Mouse (Mus musculus): ENCODE data around the gene Mgat4b. TPM values are rescaled to one million over a fixed set of nuclear protein-coding genes. Genes with fewer than 3 reads are reported as not detected.

Mgat4b gene
- polyA plus RNA-seq, 1 experiment from 2014 or later: 15.2 TPM

GRCm38 (mm10) chr11:50208039-50208438, 2.7 kb upstream of the Mgat4b start:
- WGBS: 90% methylated on average over 5 of the region's 5 CpGs
- no peak overlapping the region for H3K27ac ChIP-seq (ENCODE audit: low read depth, low read length)
- H3K9me3 ChIP-seq (replicated peaks; ENCODE audit: control insufficient read depth, low read length): no peaks in the 10 kb centered on the region
- H3K36me3 ChIP-seq (ENCODE audit: control insufficient read depth, insufficient read depth, low read length): peaks cover 49% of the 10 kb centered on the region
- H3K4me2 ChIP-seq (ENCODE audit: low read length): no peak overlapping the region
- ATAC-seq (no peak), DNase-seq (ENCODE audit: low spot score) (no peak)
- H3K4me3 ChIP-seq (ENCODE audit: low read depth, low read length): no peak overlapping the region
- no peak overlapping the region for H3K9ac ChIP-seq (ENCODE audit: low read length)
- peaks cover 8% of the 10 kb centered on the region for H3K4me1 ChIP-seq (ENCODE audit: control insufficient read depth, insufficient read depth, low read length)
- H3K27me3 ChIP-seq (replicated peaks; ENCODE audit: control insufficient read depth, insufficient read depth, low read length): no peaks in the 10 kb centered on the region

DNA sequence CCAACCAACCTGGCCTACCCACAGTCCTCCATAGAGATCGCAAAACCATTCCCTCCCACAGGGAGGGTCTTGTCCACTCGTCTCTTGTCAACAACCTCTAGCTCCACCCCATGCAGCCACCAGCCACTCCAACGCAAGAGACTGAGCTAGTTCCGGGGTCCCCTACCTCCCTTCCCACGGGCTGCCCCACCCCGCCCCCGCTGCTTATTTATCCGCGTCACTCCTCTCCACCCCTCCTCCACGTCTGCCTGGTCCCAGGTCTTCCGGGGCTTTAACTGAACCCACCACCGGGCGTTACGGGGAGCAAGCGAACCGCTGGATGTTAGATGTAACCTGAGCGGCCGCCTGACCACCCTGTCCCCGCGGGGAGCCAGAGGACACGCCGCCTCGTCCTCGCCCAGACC, 587 bp upstream of the Mgat4b start:
- Histone ChIP-seq H3K36me3 (ENCODE audit: control insufficient read depth, insufficient read depth, low read length) (peaks cover 28% of the 10 kb centered on the region), H3K9me3 (replicated peaks; ENCODE audit: control insufficient read depth, low read length) (no peaks in the 10 kb centered on the region), H3K4me3 (ENCODE audit: low read depth, low read length) (peak overlapping the region; percentile 90), H3K27me3 (replicated peaks; ENCODE audit: control insufficient read depth, insufficient read depth, low read length) (no peaks in the 10 kb centered on the region), H3K4me1 (ENCODE audit: control insufficient read depth, insufficient read depth, low read length) (peaks cover 8% of the 10 kb centered on the region), H3K27ac (ENCODE audit: low read depth, low read length) (peak overlapping the region; percentile 96), H3K4me2 (ENCODE audit: low read length) (peak overlapping the region; percentile 66), H3K9ac (ENCODE audit: low read length) (peak overlapping the region; percentile 95)
- ATAC-seq (peak; percentile 96), DNase-seq (ENCODE audit: low spot score) (peak; percentile 95)
- under 1% methylated on average over 24 of the region's 24 CpGs for WGBS

DNA sequence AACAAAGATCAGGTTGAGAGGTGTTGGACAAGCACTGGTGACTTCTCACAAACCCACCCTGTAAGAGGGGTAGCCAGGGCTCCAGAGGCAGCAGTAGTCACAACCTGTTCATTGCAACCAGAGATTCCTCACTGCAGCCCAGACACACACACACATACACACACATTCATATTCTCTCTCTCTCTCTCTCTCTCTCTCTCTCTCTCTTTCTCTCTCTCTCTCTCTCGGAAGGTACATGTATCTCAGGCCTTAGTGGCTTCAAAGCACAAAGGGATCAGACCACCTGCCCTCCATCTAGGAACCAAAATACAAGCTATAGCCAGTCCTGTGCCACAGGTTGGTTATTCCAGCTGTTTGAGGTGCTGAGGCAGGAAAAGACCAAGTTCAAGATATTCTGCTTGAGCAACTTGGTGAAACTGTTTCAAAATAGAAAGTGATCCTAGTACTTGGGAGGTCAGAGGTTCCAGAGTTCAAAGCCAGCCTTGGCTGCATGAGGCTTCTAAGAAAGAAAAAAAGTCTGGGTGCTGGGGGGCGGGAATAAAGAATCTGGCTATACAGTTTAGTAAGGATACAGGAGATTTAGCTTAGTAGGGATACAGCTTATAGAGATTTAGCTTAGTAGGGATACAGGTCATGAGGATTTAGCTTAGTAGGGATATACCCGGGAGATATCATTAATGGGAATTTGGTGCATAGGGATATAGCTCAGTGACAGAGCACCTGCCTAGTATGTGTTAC, 801 bp downstream of the Mgat4b start:
- no peak for DNase-seq (ENCODE audit: low spot score)
- 0 out of 2 replicates have a peak overlapping the region, but pooled peaks have one; percentile 90 for H3K4me3 ChIP-seq (ENCODE audit: low read depth, low read length)
- H3K9ac ChIP-seq (ENCODE audit: low read length): no peak overlapping the region
- H3K4me2 ChIP-seq (ENCODE audit: low read length): peak overlapping the region; percentile 66
- no peaks in the 10 kb centered on the region for H3K9me3 ChIP-seq (replicated peaks; ENCODE audit: control insufficient read depth, low read length)
- no peak for ATAC-seq
- H3K36me3 ChIP-seq (ENCODE audit: control insufficient read depth, insufficient read depth, low read length): peaks cover 14% of the 10 kb centered on the region
- no peak overlapping the region for H3K27ac ChIP-seq (ENCODE audit: low read depth, low read length)
- H3K4me1 ChIP-seq (ENCODE audit: control insufficient read depth, insufficient read depth, low read length): peaks cover 8% of the 10 kb centered on the region
- H3K27me3 ChIP-seq (replicated peaks; ENCODE audit: control insufficient read depth, insufficient read depth, low read length): no peaks in the 10 kb centered on the region
- WGBS: 94% methylated on average over 3 of the region's 3 CpGs

- no peaks in the 10 kb centered on the region for H3K9me3 ChIP-seq (replicated peaks; ENCODE audit: control insufficient read depth, low read length)
- 83% methylated on average over 3 of the region's 3 CpGs for WGBS
- H3K4me2 ChIP-seq (ENCODE audit: low read length): no peak overlapping the region
- no peak overlapping the region for H3K9ac ChIP-seq (ENCODE audit: low read length)
- DNase-seq (ENCODE audit: low spot score): no peak
- ATAC-seq: no peak
- H3K27me3 ChIP-seq (replicated peaks; ENCODE audit: control insufficient read depth, insufficient read depth, low read length): no peaks in the 10 kb centered on the region
- 0 out of 2 replicates have a peak overlapping the region, but pooled peaks have one; percentile 14 for H3K27ac ChIP-seq (ENCODE audit: low read depth, low read length)
- peaks cover 8% of the 10 kb centered on the region for H3K4me1 ChIP-seq (ENCODE audit: control insufficient read depth, insufficient read depth, low read length)
- H3K36me3 ChIP-seq (ENCODE audit: control insufficient read depth, insufficient read depth, low read length): peaks cover 7% of the 10 kb centered on the region
- H3K4me3 ChIP-seq (ENCODE audit: low read depth, low read length): no peak overlapping the region
Measured at GRCm38 (mm10) chr11:50212060-50212739, 1.5 kb downstream of the Mgat4b start.

GRCm38 (mm10) chr11:50212848-50213758, 2.4 kb downstream of the Mgat4b start:
- Histone ChIP-seq H3K4me3 (ENCODE audit: low read depth, low read length) (no peak overlapping the region), H3K27ac (ENCODE audit: low read depth, low read length) (0 out of 2 replicates have a peak overlapping the region, but pooled peaks have one; percentile 14)

GRCm38 (mm10) chr11:50214631-50215030, 3.9 kb downstream of the Mgat4b start:
- DNase-seq (ENCODE audit: low spot score): no peak
- 94% methylated on average over 6 of the region's 6 CpGs for WGBS
- ATAC-seq: no peak
- H3K4me2 ChIP-seq (ENCODE audit: low read length): no peak overlapping the region
- no peaks in the 10 kb centered on the region for H3K36me3 ChIP-seq (ENCODE audit: control insufficient read depth, insufficient read depth, low read length)
- H3K4me3 ChIP-seq (ENCODE audit: low read depth, low read length): no peak overlapping the region
- H3K4me1 ChIP-seq (ENCODE audit: control insufficient read depth, insufficient read depth, low read length): no peaks in the 10 kb centered on the region
- no peak overlapping the region for H3K27ac ChIP-seq (ENCODE audit: low read depth, low read length)
- no peaks in the 10 kb centered on the region for H3K27me3 ChIP-seq (replicated peaks; ENCODE audit: control insufficient read depth, insufficient read depth, low read length)
- no peak overlapping the region for H3K9ac ChIP-seq (ENCODE audit: low read length)
- no peaks in the 10 kb centered on the region for H3K9me3 ChIP-seq (replicated peaks; ENCODE audit: control insufficient read depth, low read length)

More at GRCm38 (mm10) chr11:50212848-50213758, 2.4 kb downstream of the Mgat4b start:
- Histone ChIP-seq H3K9me3 (replicated peaks; ENCODE audit: control insufficient read depth, low read length) (no peaks in the 10 kb centered on the region), H3K9ac (ENCODE audit: low read length) (peak overlapping the region; percentile 21; the same call in 1 of the 2 replicates), H3K4me2 (ENCODE audit: low read length) (no peak overlapping the region), H3K36me3 (ENCODE audit: control insufficient read depth, insufficient read depth, low read length) (no peaks in the 10 kb centered on the region), H3K27me3 (replicated peaks; ENCODE audit: control insufficient read depth, insufficient read depth, low read length) (no peaks in the 10 kb centered on the region), H3K4me1 (ENCODE audit: control insufficient read depth, insufficient read depth, low read length) (peaks cover 8% of the 10 kb centered on the region)
- 71% methylated on average over 11 of the region's 11 CpGs for WGBS
- ATAC-seq (no peak), DNase-seq (ENCODE audit: low spot score) (no peak)

- 27% methylated on average over 9 of the region's 9 CpGs for WGBS
- DNase-seq (ENCODE audit: low spot score) (no peak), ATAC-seq (no peak)
- no peaks in the 10 kb centered on the region for H3K27me3 ChIP-seq (replicated peaks; ENCODE audit: control insufficient read depth, insufficient read depth, low read length)
- H3K4me1 ChIP-seq (ENCODE audit: control insufficient read depth, insufficient read depth, low read length): no peaks in the 10 kb centered on the region
- no peak overlapping the region for H3K9ac ChIP-seq (ENCODE audit: low read length)
- no peaks in the 10 kb centered on the region for H3K36me3 ChIP-seq (ENCODE audit: control insufficient read depth, insufficient read depth, low read length)
- H3K9me3 ChIP-seq (replicated peaks; ENCODE audit: control insufficient read depth, low read length): no peaks in the 10 kb centered on the region
- no peak overlapping the region for H3K4me3 ChIP-seq (ENCODE audit: low read depth, low read length)
- no peak overlapping the region for H3K27ac ChIP-seq (ENCODE audit: low read depth, low read length)
- no peak overlapping the region for H3K4me2 ChIP-seq (ENCODE audit: low read length)
Measured at GRCm38 (mm10) chr11:50215633-50216032, 4.9 kb downstream of the Mgat4b start.

- 71% methylated on average over 4 of the region's 4 CpGs for WGBS
- Histone ChIP-seq H3K4me1 (ENCODE audit: control insufficient read depth, insufficient read depth, low read length) (no peaks in the 10 kb centered on the region), H3K4me3 (ENCODE audit: low read depth, low read length) (no peak overlapping the region), H3K27ac (ENCODE audit: low read depth, low read length) (no peak overlapping the region), H3K36me3 (ENCODE audit: control insufficient read depth, insufficient read depth, low read length) (no peaks in the 10 kb centered on the region), H3K27me3 (replicated peaks; ENCODE audit: control insufficient read depth, insufficient read depth, low read length) (no peaks in the 10 kb centered on the region), H3K4me2 (ENCODE audit: low read length) (no peak overlapping the region), H3K9ac (ENCODE audit: low read length) (no peak overlapping the region), H3K9me3 (replicated peaks; ENCODE audit: control insufficient read depth, low read length) (no peaks in the 10 kb centered on the region)
- no peak for DNase-seq (ENCODE audit: low spot score)
- ATAC-seq: no peak
Measured at GRCm38 (mm10) chr11:50216724-50217366, 6.2 kb downstream of the Mgat4b start.
